Mouse (Mus musculus) large intestine, adult 2 months (tissue): ENCODE results near the gene Rusc2. TPM values are rescaled to one million over a fixed set of nuclear protein-coding genes. Genes with fewer than 3 reads are reported as not detected.

Experiments
- DNase-seq: peaks from one replicate; pipeline ENCODE4 v3.0.0-alpha.2; 2012; ENCODE audit warnings: low read depth, low spot score
- WGBS: fragments of 180-500 bp; shearing (Covaris S2); methylation state at CpG from one replicate; pipeline ENCODE4 v1.1.7; 2018; 5-methylcytosine and 5-hydroxymethylcytosine counted together
- polyA plus RNA-seq: library from polyadenylated mRNA; depleted of rRNA; stranded (reverse); fragments of >200 nt; gene quantifications from 2 replicates; pipeline ENCODE4 v1.2.3, GENCODE M21; 2012

Gene Rusc2
- polyA plus RNA-seq, 1 experiment, result 7.6 TPM

- 29% methylated on average over 11 of the region's 11 CpGs for WGBS
- DNase-seq, result no peak
These were observed 1.7 kb downstream of the Rusc2 start for GRCm38 (mm10) chr4:43383246-43384082.

- WGBS, result 83% methylated on average over 5 of the region's 5 CpGs
- no peak for DNase-seq
These were observed 2.3 kb downstream of the Rusc2 start for GRCm38 (mm10) chr4:43384083-43384460.

GRCm38 (mm10) chr4:43384541-43384940, 2.8 kb downstream of the Rusc2 start:
- no peak for DNase-seq
- 87% methylated on average over 3 of the region's 3 CpGs for WGBS

GRCm38 (mm10) chr4:43386932-43387331, 5.2 kb downstream of the Rusc2 start:
- no peak for DNase-seq

GRCm38 (mm10) chr4:43389390-43389789, 7.6 kb downstream of the Rusc2 start:
- WGBS, result 78% methylated on average over 2 of the region's 2 CpGs
- DNase-seq, result no peak

GRCm38 (mm10) chr4:43389845-43390440, 8.2 kb downstream of the Rusc2 start:
- DNase-seq, result no peak
- 68% methylated on average over 9 of the region's 9 CpGs for WGBS

- WGBS, result 76% methylated on average over 3 of the region's 3 CpGs
- no peak for DNase-seq
These were observed 9.8 kb downstream of the Rusc2 start for GRCm38 (mm10) chr4:43391521-43392050.

GRCm38 (mm10) chr4:43394345-43394891, 12.6 kb downstream of the Rusc2 start:
- DNase-seq, result no peak
- WGBS, result 53% methylated on average over 15 of the region's 15 CpGs

- WGBS, result 77% methylated on average over 5 of the region's 5 CpGs
- no peak for DNase-seq
These were observed 13.4 kb downstream of the Rusc2 start for GRCm38 (mm10) chr4:43395147-43395546.

GRCm38 (mm10) chr4:43395836-43396235, 14.1 kb downstream of the Rusc2 start:
- 71% methylated on average over 9 of the region's 9 CpGs for WGBS
- DNase-seq, result no peak

- DNase-seq, result no peak
- 83% methylated on average over 5 of the region's 5 CpGs for WGBS
These were observed 14.6 kb downstream of the Rusc2 start for GRCm38 (mm10) chr4:43396381-43396780.

- 77% methylated on average over 4 of the region's 4 CpGs for WGBS
- DNase-seq, result no peak
These were observed 16.2 kb downstream of the Rusc2 start for GRCm38 (mm10) chr4:43398014-43398413.

GRCm38 (mm10) chr4:43398829-43399331, 17.1 kb downstream of the Rusc2 start:
- 68% methylated on average over 17 of the region's 17 CpGs for WGBS
- DNase-seq, result no peak

- no peak for DNase-seq
- WGBS, result 75% methylated on average over 31 of the region's 31 CpGs
These were observed 17.8 kb downstream of the Rusc2 start for GRCm38 (mm10) chr4:43399391-43400131.

- DNase-seq, result no peak
- 67% methylated on average over 10 of the region's 10 CpGs for WGBS
These were observed 19.2 kb downstream of the Rusc2 start for GRCm38 (mm10) chr4:43400976-43401375.

GRCm38 (mm10) chr4:43401486-43401885, 19.7 kb downstream of the Rusc2 start:
- 84% methylated on average over 10 of the region's 10 CpGs for WGBS
- no peak for DNase-seq

- WGBS, result 13% methylated on average over 9 of the region's 9 CpGs
- no peak for DNase-seq
These were observed 20.4 kb downstream of the Rusc2 start for GRCm38 (mm10) chr4:43402212-43402611.

- no peak for DNase-seq
- WGBS, result 91% methylated on average over 10 of the region's 10 CpGs
These were observed 22.9 kb downstream of the Rusc2 start for GRCm38 (mm10) chr4:43404697-43405096.

- 43% methylated on average over 28 of the region's 28 CpGs for WGBS
- no peak for DNase-seq
These were observed 24.6 kb downstream of the Rusc2 start for GRCm38 (mm10) chr4:43406162-43406971.
